Mouse (Mus musculus) kidney, embryonic 14.5 days (tissue): ENCODE data around the gene Fbxo4. TPM values are rescaled to one million over a fixed set of nuclear protein-coding genes. Genes with fewer than 3 reads are reported as not detected.

ENCODE experiments used
- ATAC-seq: fragments of 200-750 bp; cut with Nextera tagmentation; 2 replicates; pipeline ENCODE4 v1.8.0; 2017; ENCODE audit warnings: moderate number of reproducible peaks, mild to moderate bottlenecking, moderate TSS enrichment, moderate library complexity; ENCODE audit not compliant: low FRiP score, low TSS enrichment
- H3K27ac ChIP-seq: fragments of 300-500 bp; sonication (generic); 2 replicates; pipeline ENCODE4 v1.5.1; 2014; ENCODE audit warnings: low read depth, mild to moderate bottlenecking, low read length, moderate library complexity, mixed read lengths
- H3K27me3 ChIP-seq: fragments of 300-500 bp; sonication (generic); 2 replicates; pipeline ENCODE4 v1.6.1; 2014; ENCODE audit warnings: mild to moderate bottlenecking, low read length; ENCODE audit not compliant: control insufficient read depth, insufficient read depth
- H3K36me3 ChIP-seq: fragments of 300-500 bp; sonication (generic); 2 replicates; pipeline ENCODE4 v1.6.1; 2014; ENCODE audit warnings: low read length, mixed read lengths; ENCODE audit not compliant: control insufficient read depth, insufficient read depth
- H3K4me1 ChIP-seq: fragments of 300-500 bp; sonication (generic); 2 replicates; pipeline ENCODE4 v1.6.1; 2014; ENCODE audit warnings: low read length, mixed read lengths; ENCODE audit not compliant: control insufficient read depth, insufficient read depth
- H3K4me2 ChIP-seq: fragments of 300-500 bp; sonication (generic); replicated peaks from 2 replicates; pipeline ENCODE4 v1.6.1; 2014; ENCODE audit warnings: low read depth, mild to moderate bottlenecking, low read length
- H3K4me3 ChIP-seq: fragments of 300-500 bp; sonication (generic); 2 replicates; pipeline ENCODE4 v1.5.1; 2014; ENCODE audit warnings: mild to moderate bottlenecking, low read length
- H3K9ac ChIP-seq: fragments of 300-500 bp; sonication (generic); 2 replicates; pipeline ENCODE4 v1.6.1; 2014; ENCODE audit warnings: low read depth, mild to moderate bottlenecking, low read length, moderate library complexity
- H3K9me3 ChIP-seq: fragments of 300-500 bp; sonication (generic); 2 replicates; pipeline ENCODE4 v1.6.1; 2016; ENCODE audit warnings: low read length; ENCODE audit not compliant: control insufficient read depth
- WGBS: fragments of 180-500 bp; shearing (Covaris S2); extraction: QIAGEN DNeasy Blood & Tissue Kit; methylation state at CpG from one replicate; pipeline ENCODE4 v1.1.7; 2014; 5-methylcytosine and 5-hydroxymethylcytosine counted together
- polyA plus RNA-seq: library from polyadenylated mRNA; unstranded; fragments of >200 nt; fragmentation: Nextera tagmentation; extraction: Ambion mirVana; gene quantifications from 2 replicates; pipeline ENCODE4 v1.2.1, GENCODE M21; 2014

Gene Fbxo4
- polyA plus RNA-seq, 1 experiment from 2014 or later = 12.7 TPM

GRCm38 (mm10) chr15:4023747-4024146 is 44.4 kb upstream of the Fbxo4 start:
- WGBS = 78% methylated on average over 2 of the region's 2 CpGs

GRCm38 (mm10) chr15:4020711-4021110 is 41.3 kb upstream of the Fbxo4 start:
- 59% methylated on average over 4 of the region's 4 CpGs for WGBS
- Histone ChIP-seq H3K4me1 (no peaks in the 10 kb centered on the region), H3K27me3 (no peaks in the 10 kb centered on the region), H3K9me3 (no peaks in the 10 kb centered on the region), H3K4me2 (no peak overlapping the region), H3K36me3 (no peaks in the 10 kb centered on the region), H3K9ac (no peak overlapping the region), H3K27ac (no peak overlapping the region), H3K4me3 (no peak overlapping the region)
- no peak for ATAC-seq

More at GRCm38 (mm10) chr15:4023747-4024146, 44.4 kb upstream of the Fbxo4 start:
- Histone ChIP-seq H3K4me2 (no peak overlapping the region), H3K9ac (no peak overlapping the region), H3K27me3 (no peaks in the 10 kb centered on the region), H3K9me3 (no peaks in the 10 kb centered on the region), H3K36me3 (no peaks in the 10 kb centered on the region), H3K27ac (no peak overlapping the region), H3K4me3 (no peak overlapping the region), H3K4me1 (peaks cover 4% of the 10 kb centered on the region; the same call in 1 of the 2 replicates)
- ATAC-seq = no peak

GRCm38 (mm10) chr15:4013873-4014272 is 34.5 kb upstream of the Fbxo4 start:
- no peak for ATAC-seq
- Histone ChIP-seq H3K36me3 (no peaks in the 10 kb centered on the region), H3K4me1 (no peaks in the 10 kb centered on the region), H3K27me3 (no peaks in the 10 kb centered on the region), H3K4me3 (no peak overlapping the region), H3K9ac (no peak overlapping the region), H3K27ac (no peak overlapping the region), H3K4me2 (no peak overlapping the region), H3K9me3 (no peaks in the 10 kb centered on the region)
- WGBS = 85% methylated on average over 2 of the region's 2 CpGs

- Histone ChIP-seq H3K4me3 (no peak overlapping the region), H3K4me2 (no peak overlapping the region), H3K9ac (no peak overlapping the region), H3K27me3 (no peaks in the 10 kb centered on the region), H3K36me3 (no peaks in the 10 kb centered on the region), H3K4me1 (no peaks in the 10 kb centered on the region), H3K9me3 (peaks cover 7% of the 10 kb centered on the region; the same call in 1 of the 2 replicates), H3K27ac (no peak overlapping the region)
- ATAC-seq = no peak
- WGBS = 81% methylated on average over 2 of the region's 2 CpGs
Observed at GRCm38 (mm10) chr15:4000536-4000935, 21.2 kb upstream of the Fbxo4 start.

- Histone ChIP-seq H3K36me3 (no peaks in the 10 kb centered on the region), H3K9ac (no peak overlapping the region), H3K4me1 (no peaks in the 10 kb centered on the region), H3K4me2 (no peak overlapping the region), H3K9me3 (no peaks in the 10 kb centered on the region), H3K4me3 (no peak overlapping the region), H3K27me3 (no peaks in the 10 kb centered on the region), H3K27ac (no peak overlapping the region)
- ATAC-seq = no peak
- WGBS = 68% methylated on average over 2 of the region's 2 CpGs
Observed at GRCm38 (mm10) chr15:3999144-3999543, 19.8 kb upstream of the Fbxo4 start.

- no peak for ATAC-seq
- Histone ChIP-seq H3K4me1 (no peaks in the 10 kb centered on the region), H3K27me3 (no peaks in the 10 kb centered on the region), H3K9me3 (no peaks in the 10 kb centered on the region), H3K36me3 (peaks cover 8% of the 10 kb centered on the region), H3K27ac (peak overlapping the region; percentile 87), H3K4me2 (peak overlapping the region; percentile 66), H3K4me3 (peak overlapping the region; percentile 75), H3K9ac (peak overlapping the region; percentile 61; the same call in 1 of the 2 replicates)
- WGBS = 22% methylated on average over 14 of the region's 14 CpGs
Observed at GRCm38 (mm10) chr15:3996267-3997010, 17.1 kb upstream of the Fbxo4 start.

DNA sequence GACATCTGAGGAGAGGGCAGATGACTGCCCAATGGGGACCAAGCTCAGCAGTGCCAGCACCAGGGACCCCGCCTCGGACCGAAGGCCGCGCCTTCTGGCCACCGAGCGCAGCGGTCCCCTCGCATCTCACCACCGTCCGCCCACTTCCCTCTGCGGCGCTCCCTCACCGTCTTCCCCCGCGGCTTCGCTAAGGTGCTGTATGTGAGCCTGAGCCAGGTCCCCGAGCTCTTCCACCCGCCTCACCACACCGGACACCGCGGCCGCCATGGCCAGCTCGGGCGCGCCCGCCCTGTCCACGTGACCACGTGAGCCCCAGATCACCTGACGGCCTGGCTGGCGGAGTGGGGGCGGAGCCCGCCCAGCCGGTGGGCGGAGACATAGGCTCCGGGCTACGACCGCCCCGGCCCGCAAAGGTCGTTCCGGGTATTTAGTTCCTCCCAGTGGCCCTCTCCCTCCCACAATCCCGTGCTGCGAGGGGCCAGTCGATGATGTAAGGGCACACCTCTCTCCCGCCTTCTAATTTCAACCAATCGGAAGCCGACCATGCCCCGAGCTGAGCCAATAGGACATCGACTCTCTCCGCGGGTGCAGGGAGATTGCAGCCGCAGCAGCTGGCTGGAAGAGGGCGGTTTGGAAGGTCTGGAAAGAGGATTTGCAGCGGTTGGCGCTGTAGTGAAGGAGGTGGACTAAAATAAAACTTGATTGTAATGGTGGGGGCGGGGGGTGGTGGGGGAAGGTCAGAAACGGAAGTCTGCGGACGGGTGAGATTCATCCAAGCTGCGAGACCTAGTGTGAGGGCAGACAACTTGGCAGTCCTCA is 16.3 kb upstream of the Fbxo4 start, which contains the start of gene AW549877:
Gene AW549877 (minus strand): TSS at position 297 of the 819 bp plus-strand sequence.
- Histone ChIP-seq H3K4me2 (peak within 1 kb of the TSS; percentile 66), H3K4me1 (no peaks in the 10 kb centered on the region), H3K27ac (peak within 1 kb of the TSS; percentile 90), H3K9me3 (no peaks in the 10 kb centered on the region), H3K27me3 (no peaks in the 10 kb centered on the region), H3K36me3 (peaks cover 11% of the 10 kb centered on the region), H3K4me3 (peak within 1 kb of the TSS; percentile 75), H3K9ac (peak within 1 kb of the TSS; percentile 85)
- peak; percentile 99 for ATAC-seq
- WGBS = 0% methylated on average over 61 of the region's 61 CpGs

DNA sequence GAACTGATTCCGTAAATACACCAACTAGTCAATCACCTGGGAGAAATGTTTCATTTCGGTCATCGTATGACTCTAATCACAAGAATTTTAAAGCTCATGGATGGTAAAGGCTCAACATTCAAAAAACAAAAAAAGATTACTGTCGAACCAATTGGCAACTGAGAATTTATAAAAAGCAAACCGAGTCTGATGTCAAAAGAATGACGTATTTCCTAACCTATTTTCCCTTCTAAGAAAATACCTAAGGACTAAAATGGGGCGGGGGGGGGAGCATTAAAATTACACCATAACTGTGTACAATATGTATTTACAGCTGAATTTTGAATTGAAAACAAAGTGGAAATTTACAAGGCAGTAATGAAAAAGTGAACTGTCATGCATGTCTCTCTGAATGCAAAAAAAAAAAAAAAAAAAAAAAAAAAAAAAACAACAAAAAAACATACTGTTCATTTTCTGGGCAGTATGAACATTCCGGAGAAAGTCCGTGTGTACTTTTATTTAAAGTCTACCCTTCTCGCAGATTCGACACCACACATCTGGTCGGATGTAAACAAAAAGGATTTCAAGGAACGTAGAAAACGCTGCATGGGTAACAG is 15.6 kb upstream of the Fbxo4 start:
- Histone ChIP-seq H3K4me1 (no peaks in the 10 kb centered on the region), H3K27ac (peak overlapping the region; percentile 90), H3K27me3 (no peaks in the 10 kb centered on the region), H3K9ac (peak overlapping the region; percentile 85), H3K4me3 (peak overlapping the region; percentile 75), H3K4me2 (peak overlapping the region; percentile 35), H3K9me3 (no peaks in the 10 kb centered on the region), H3K36me3 (peaks cover 18% of the 10 kb centered on the region)
- 28% methylated on average over 14 of the region's 14 CpGs for WGBS
- ATAC-seq = no peak
